Comparison of ENCODE assay signal across 11 mouse cellular contexts in the genomic region with DNA sequence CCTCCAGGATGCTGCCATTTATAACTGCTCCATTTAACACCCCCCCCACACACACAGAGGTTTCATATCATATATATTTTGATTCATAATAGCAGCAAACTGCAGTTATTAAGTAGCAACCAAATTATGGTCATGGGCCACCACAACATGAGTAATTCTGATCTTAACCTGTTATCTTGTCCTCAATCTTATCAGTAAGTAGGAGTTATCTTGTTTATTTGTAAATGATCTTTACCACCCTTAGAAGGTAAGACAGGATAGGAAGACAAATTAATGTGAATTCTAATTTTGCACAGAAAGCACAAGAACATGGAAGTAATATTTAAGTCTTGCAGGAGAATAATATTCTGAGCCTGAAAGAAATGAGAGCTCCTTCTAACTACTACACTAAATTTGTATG. TPM values are rescaled to one million over a fixed set of nuclear protein-coding genes. Genes with fewer than 3 reads are reported as not detected.
A peak's percentile ranks its signal among the peaks of the same experiment; 100 is the strongest.
DNase-seq lines count a peak whose midpoint lies in the region; ATAC-seq and TF ChIP-seq lines count a peak whose summit lies in the region.
"Had no signal": no experiment of that assay in that cellular context is flagged by ENCODE, and none has a peak within 500 bp of the region (broad histone marks: within the 10 kb centered on the region; RNA-seq: fewer than 3 reads in every experiment).

No protein-coding gene starts in this region.

- H3K36me3 ChIP-seq in kidney, embryonic 16.5 days (ENCODE audit: insufficient read depth, low read length), result peaks cover 23% of the 10 kb centered on the region
- no peaks in the 10 kb centered on the region; the same call in 1 of the 2 replicates for H3K36me3 ChIP-seq in kidney, adult 2 months (ENCODE audit: control insufficient read depth, insufficient read depth, low read length)
- H3K36me3 ChIP-seq in forebrain, embryonic 11.5 days (ENCODE audit: control insufficient read depth, insufficient read depth, low read length), result peaks cover 2% of the 10 kb centered on the region; the same call in 1 of the 2 replicates
- peaks cover 51% of the 10 kb centered on the region for H3K36me3 ChIP-seq in limb, embryonic 12.5 days
- peaks cover 38% of the 10 kb centered on the region for H3K36me3 ChIP-seq in neural tube, embryonic 13.5 days

- H3K27me3 ChIP-seq in kidney, embryonic 16.5 days (ENCODE audit: insufficient read depth, low read length), result no peaks in the 10 kb centered on the region
- H3K27me3 ChIP-seq in kidney, adult 2 months (replicated peaks; ENCODE audit: control insufficient read depth, insufficient read depth, low read length), result no peaks in the 10 kb centered on the region
- no peaks in the 10 kb centered on the region for H3K27me3 ChIP-seq in forebrain, embryonic 11.5 days (ENCODE audit: control insufficient read depth, insufficient read depth, low read length)
- H3K27me3 ChIP-seq in limb, embryonic 12.5 days, result no peaks in the 10 kb centered on the region
- H3K27me3 ChIP-seq in neural tube, embryonic 13.5 days, result no peaks in the 10 kb centered on the region

- H3K9me3 ChIP-seq in kidney, embryonic 16.5 days (ENCODE audit: low read length), result no peaks in the 10 kb centered on the region
- H3K9me3 ChIP-seq in forebrain, embryonic 11.5 days (ENCODE audit: control insufficient read depth, low read length), result no peaks in the 10 kb centered on the region
- no peaks in the 10 kb centered on the region for H3K9me3 ChIP-seq in limb, embryonic 12.5 days
- no peaks in the 10 kb centered on the region for H3K9me3 ChIP-seq in neural tube, embryonic 13.5 days

- no peak for TF ChIP-seq CTCF in kidney, adult 2 months (conservative IDR thresholded peaks at IDR 0.05; ENCODE audit: insufficient read depth, insufficient read length, low read depth, low read length)
- TF ChIP-seq CTCF in left cerebral cortex, adult 2 months (IDR thresholded peaks at IDR 0.05), result no peak

- H3K4me1 ChIP-seq in kidney, embryonic 16.5 days (ENCODE audit: insufficient read depth, low read length), result peaks cover 12% of the 10 kb centered on the region
- H3K4me1 ChIP-seq in kidney, adult 2 months (ENCODE audit: control insufficient read depth, insufficient read depth, low read length), result peaks cover 6% of the 10 kb centered on the region; the same call in 1 of the 2 replicates
- no peaks in the 10 kb centered on the region; the same call in 1 of the 2 replicates for H3K4me1 ChIP-seq in forebrain, embryonic 11.5 days (replicated peaks; ENCODE audit: control insufficient read depth, insufficient read depth, low read length)
- peaks cover 8% of the 10 kb centered on the region; the same call in 1 of the 2 replicates for H3K4me1 ChIP-seq in limb, embryonic 12.5 days (replicated peaks)
- peaks cover 19% of the 10 kb centered on the region for H3K4me1 ChIP-seq in neural tube, embryonic 13.5 days (replicated peaks)

- H3K27ac ChIP-seq in kidney, embryonic 16.5 days (ENCODE audit: low read length), result no peak overlapping the region
- H3K27ac ChIP-seq in kidney, adult 2 months (ENCODE audit: insufficient read depth, low read depth, low read length), result no peak overlapping the region
- H3K27ac ChIP-seq in forebrain, embryonic 11.5 days (ENCODE audit: low read depth, low read length), result no peak overlapping the region
- H3K27ac ChIP-seq in limb, embryonic 12.5 days, result no peak overlapping the region
- no peak overlapping the region for H3K27ac ChIP-seq in neural tube, embryonic 13.5 days (replicated peaks)
- H3K27ac ChIP-seq in left cerebral cortex, adult 2 months, result no peak overlapping the region

- peak overlapping the region; percentile 83 for H3K4me3 ChIP-seq in kidney, embryonic 16.5 days (ENCODE audit: low read length)
- no peak overlapping the region for H3K4me3 ChIP-seq in kidney, adult 2 months (ENCODE audit: insufficient read depth, low read depth, low read length)
- H3K4me3 ChIP-seq in forebrain, embryonic 11.5 days (ENCODE audit: low read depth, low read length), result peak overlapping the region; percentile 86
- H3K4me3 ChIP-seq in limb, embryonic 12.5 days (replicated peaks), result peak overlapping the region; percentile 85
- H3K4me3 ChIP-seq in neural tube, embryonic 13.5 days, result peak overlapping the region; percentile 96
- no peak overlapping the region for H3K4me3 ChIP-seq in left cerebral cortex, adult 2 months

- ATAC-seq in kidney, embryonic 16.5 days (ENCODE audit: low FRiP score, low TSS enrichment), result no peak
- ATAC-seq in forebrain, embryonic 11.5 days (replicated peaks; ENCODE audit: low FRiP score), result no peak
- no peak for ATAC-seq in limb, embryonic 12.5 days (ENCODE audit: insufficient number of reproducible peaks, insufficient read depth, low FRiP score, low TSS enrichment, low read depth)
- no peak for ATAC-seq in neural tube, embryonic 13.5 days (ENCODE audit: low read depth)

- TF ChIP-seq POLR2A in kidney, adult 2 months (IDR thresholded peaks at IDR 0.05; ENCODE audit: low read depth, low read length), result no peak

- intact Hi-C loops in left cerebral cortex, adult 2 months (cut with DNase I), result no loop called here

- no peak for DNase-seq in kidney, adult 2 months
- DNase-seq in forebrain, embryonic 11.5 days (ENCODE audit: low spot score), result no peak
- no peak for DNase-seq in left cerebral cortex, adult 2 months (ENCODE audit: extremely low spot score in 1 of 2, low spot score in 2 of 2)
- no peak for DNase-seq in cerebellum, adult 11 months
- no peak for DNase-seq in left cerebral cortex, adult 18-20 months (ENCODE audit: low spot score in 2 of 2)
- DNase-seq: cerebellum, adult 2 months had no signal

- peak overlapping the region; percentile 93 for H3K9ac ChIP-seq in kidney, embryonic 16.5 days (replicated peaks; ENCODE audit: low read length)
- peak overlapping the region; percentile 87 for H3K9ac ChIP-seq in forebrain, embryonic 11.5 days (ENCODE audit: low read length)
- H3K9ac ChIP-seq in limb, embryonic 12.5 days (replicated peaks), result peak overlapping the region; percentile 82
- H3K9ac ChIP-seq in neural tube, embryonic 13.5 days, result no peak overlapping the region; the same call in 1 of the 2 replicates

- H3K4me2 ChIP-seq in kidney, embryonic 16.5 days (replicated peaks; ENCODE audit: low read depth, low read length), result peak overlapping the region; percentile 83
- peak overlapping the region; percentile 80 for H3K4me2 ChIP-seq in forebrain, embryonic 11.5 days (ENCODE audit: low read depth, low read length, severe bottlenecking)
- H3K4me2 ChIP-seq in limb, embryonic 12.5 days, result peak overlapping the region; percentile 81
- peak overlapping the region; percentile 94 for H3K4me2 ChIP-seq in neural tube, embryonic 13.5 days

RNA-seq across cellular contexts. Expression of a gene that starts 1.0 kb away (rescaled TPM):
- 15.3 and 19.2 TPM in 2 replicates for polyA plus RNA-seq in kidney, embryonic 16.5 days (2015; fragmentation: Nextera tagmentation; extraction: Ambion mirVana)
- polyA plus RNA-seq in kidney, adult 2 months (2012; rRNA removed), result 0.59 and 0.98 TPM in 2 replicates
- polyA plus RNA-seq in forebrain, embryonic 11.5 days (2014; fragmentation: Nextera tagmentation; extraction: Ambion mirVana), result 25.3 and 27.0 TPM in 2 replicates
- 21.8 and 22.7 TPM in 2 replicates for polyA plus RNA-seq in limb, embryonic 12.5 days (2016; fragmentation: Nextera tagmentation; extraction: Ambion mirVana)
- polyA plus RNA-seq in neural tube, embryonic 13.5 days (2015; fragmentation: Nextera tagmentation; extraction: Ambion mirVana), result 6.5 and 6.7 TPM in 2 replicates
- 1 to 10 TPM; 1.2 to 2.2 TPM for total RNA-seq in left cerebral cortex, adult 2 months (2021)
- 1 to 10 TPM; 1.1 to 1.7 TPM for total RNA-seq in left cerebral cortex, adult 18-20 months (2021)

RNA-seq across cellular contexts. Expression of a gene that starts 1.0 kb away (rescaled TPM):
- 128 and 133 TPM in 2 replicates for polyA plus RNA-seq in kidney, embryonic 16.5 days (2015; fragmentation: Nextera tagmentation; extraction: Ambion mirVana)
- 74.9 and 77.1 TPM in 2 replicates for polyA plus RNA-seq in kidney, adult 2 months (2012; rRNA removed)
- polyA plus RNA-seq in forebrain, embryonic 11.5 days (2014; fragmentation: Nextera tagmentation; extraction: Ambion mirVana), result 126 and 135 TPM in 2 replicates
- polyA plus RNA-seq in limb, embryonic 12.5 days (2016; fragmentation: Nextera tagmentation; extraction: Ambion mirVana), result 108 and 114 TPM in 2 replicates
- 162 and 168 TPM in 2 replicates for polyA plus RNA-seq in neural tube, embryonic 13.5 days (2015; fragmentation: Nextera tagmentation; extraction: Ambion mirVana)
- 10 to 100 TPM; 90.7 to 96.2 TPM for total RNA-seq in left cerebral cortex, adult 2 months (2021)
- 10 to 100 TPM; 89.5 to 95.1 TPM for total RNA-seq in left cerebral cortex, adult 18-20 months (2021)

RNA-seq across cellular contexts. Expression of a gene that starts 27.4 kb away (rescaled TPM):
- polyA plus RNA-seq in kidney, embryonic 16.5 days (2015; fragmentation: Nextera tagmentation; extraction: Ambion mirVana), result 150 and 157 TPM in 2 replicates
- 1.1 and 1.5 TPM in 2 replicates for polyA plus RNA-seq in kidney, adult 2 months (2012; rRNA removed)
- polyA plus RNA-seq in forebrain, embryonic 11.5 days (2014; fragmentation: Nextera tagmentation; extraction: Ambion mirVana), result 191 and 197 TPM in 2 replicates
- polyA plus RNA-seq in limb, embryonic 12.5 days (2016; fragmentation: Nextera tagmentation; extraction: Ambion mirVana), result 160 and 161 TPM in 2 replicates
- polyA plus RNA-seq in neural tube, embryonic 13.5 days (2015; fragmentation: Nextera tagmentation; extraction: Ambion mirVana), result 23.5 and 27.4 TPM in 2 replicates
- 1 to 10 TPM; 1.5 to 1.7 TPM for total RNA-seq in left cerebral cortex, adult 2 months (2021)
- 1 to 10 TPM; 1.0 to 1.4 TPM for total RNA-seq in left cerebral cortex, adult 18-20 months (2021)

RNA-seq across cellular contexts. Expression of a gene that starts 30.1 kb away (rescaled TPM):
- polyA plus RNA-seq in kidney, embryonic 16.5 days (2015; fragmentation: Nextera tagmentation; extraction: Ambion mirVana), result 713 and 761 TPM in 2 replicates
- 437 and 852 TPM in 2 replicates for polyA plus RNA-seq in kidney, adult 2 months (2012; rRNA removed)
- polyA plus RNA-seq in forebrain, embryonic 11.5 days (2014; fragmentation: Nextera tagmentation; extraction: Ambion mirVana), result 625 TPM in 2 replicates
- 666 and 716 TPM in 2 replicates for polyA plus RNA-seq in limb, embryonic 12.5 days (2016; fragmentation: Nextera tagmentation; extraction: Ambion mirVana)
- 715 and 766 TPM in 2 replicates for polyA plus RNA-seq in neural tube, embryonic 13.5 days (2015; fragmentation: Nextera tagmentation; extraction: Ambion mirVana)
- 100 to 1,000 TPM; 260 to 276 TPM for total RNA-seq in left cerebral cortex, adult 2 months (2021)
- 100 to 1,000 TPM; 290 to 310 TPM for total RNA-seq in left cerebral cortex, adult 18-20 months (2021)

RNA-seq across cellular contexts. Expression of a gene that starts 54.2 kb away (rescaled TPM):
- 0.05 TPM in 1 of 2 replicates, not detected in the other for polyA plus RNA-seq in kidney, embryonic 16.5 days (2015; fragmentation: Nextera tagmentation; extraction: Ambion mirVana)
- 0.16 and 0.19 TPM in 2 replicates for polyA plus RNA-seq in kidney, adult 2 months (2012; rRNA removed)
- polyA plus RNA-seq in forebrain, embryonic 11.5 days (2014; fragmentation: Nextera tagmentation; extraction: Ambion mirVana), result 0.09 and 0.23 TPM in 2 replicates
- 0.14 TPM in 1 of 2 replicates, not detected in the other for polyA plus RNA-seq in limb, embryonic 12.5 days (2016; fragmentation: Nextera tagmentation; extraction: Ambion mirVana)
- polyA plus RNA-seq in neural tube, embryonic 13.5 days (2015; fragmentation: Nextera tagmentation; extraction: Ambion mirVana), result 0.68 and 1.0 TPM in 2 replicates
- under 1 TPM; 0.45 to 0.75 TPM for total RNA-seq in left cerebral cortex, adult 2 months (2021)
- total RNA-seq in left cerebral cortex, adult 18-20 months (2021), result under 1 TPM; 0.40 to 0.67 TPM
- total RNA-seq: gastrocnemius, postnatal 4 days; megakaryocyte-erythroid progenitor cell, adult 5-6 weeks had no signal

Comparison
In these comparisons a context has a peak if more than half of its experiments do, and no peak if none do; other contexts are left out.
1. H3K4me3 ChIP-seq: peak in kidney, embryonic 16.5 days (single experiment), forebrain, embryonic 11.5 days (single experiment), limb, embryonic 12.5 days (single experiment) and neural tube, embryonic 13.5 days (single experiment); none in kidney, adult 2 months (single experiment) and left cerebral cortex, adult 2 months (single experiment).
2. Peak in every context shown above with its lines, with median percentiles within 50 percentile points of each other: H3K4me2 ChIP-seq.